Mouse (Mus musculus) splenic B cell, adult 2 months (primary cell): Measurements from ENCODE around the gene Rilpl1.
"Not testable (repeated sequence)": the region's sequence is repeated elsewhere in the genome, so short reads cannot be mapped to it uniquely, and the experiment has no call there.

ENCODE experiments used
- DNase-seq: peaks from one replicate; pipeline ENCODE4 v3.0.0-alpha.2; 2011; ENCODE audit warnings: low read depth, low spot score
- H3K27me3 ChIP-seq: 2 replicates; pipeline ENCODE4 v1.6.1; 2012; ENCODE audit warnings: mild to moderate bottlenecking, low read length, moderate library complexity, mixed read lengths; ENCODE audit not compliant: control insufficient read depth, poor library complexity, insufficient read depth, severe bottlenecking
- H3K36me3 ChIP-seq: 2 replicates; pipeline ENCODE4 v1.6.1; 2012; ENCODE audit warnings: mild to moderate bottlenecking, low read length, moderate library complexity, mixed read lengths; ENCODE audit not compliant: control insufficient read depth, poor library complexity, insufficient read depth, severe bottlenecking

Gene Rilpl1

GRCm38 (mm10) chr5:124530655-124531582, at the start of gene Rilpl1:
Gene Rilpl1 (minus strand): TSS chr5:124531391.
- no peaks in the 10 kb centered on the region for H3K36me3 ChIP-seq
- H3K27me3 ChIP-seq, result peaks cover 2% of the 10 kb centered on the region
- DNase-seq, result peak; percentile 26

- Histone ChIP-seq H3K36me3 (peaks cover 5% of the 10 kb centered on the region; the same call in 1 of the 2 replicates), H3K27me3 (no peaks in the 10 kb centered on the region)
- DNase-seq, result peak; percentile 94
Observed at GRCm38 (mm10) chr5:124578633-124579317, 47.6 kb upstream of the Rilpl1 start, which contains the start of the genes Eif2b1 and Gtf2h3. Gene Eif2b1 (minus strand): TSS chr5:124579131. Gene Gtf2h3 (plus strand): TSS chr5:124579140.

GRCm38 (mm10) chr5:124575467-124575866, 44.3 kb upstream of the Rilpl1 start:
- Histone ChIP-seq H3K36me3 (peaks cover 18% of the 10 kb centered on the region), H3K27me3 (no peaks in the 10 kb centered on the region)
- no peak for DNase-seq

- Histone ChIP-seq H3K27me3 (no peaks in the 10 kb centered on the region), H3K36me3 (peaks cover 31% of the 10 kb centered on the region)
- DNase-seq, result no peak
Observed at GRCm38 (mm10) chr5:124571068-124571467, 39.9 kb upstream of the Rilpl1 start.

- Histone ChIP-seq H3K36me3 (peaks cover 14% of the 10 kb centered on the region), H3K27me3 (no peaks in the 10 kb centered on the region)
- DNase-seq, result peak; percentile 48
Observed at GRCm38 (mm10) chr5:124555145-124555544, 24.0 kb upstream of the Rilpl1 start.

- no peak for DNase-seq
- no peaks in the 10 kb centered on the region for H3K27me3 ChIP-seq
Observed at GRCm38 (mm10) chr5:124553607-124554006, 22.4 kb upstream of the Rilpl1 start.

GRCm38 (mm10) chr5:124552558-124553307, 21.5 kb upstream of the Rilpl1 start, which contains the start of gene Ddx55:
Gene Ddx55 (plus strand): TSS chr5:124552864.
- DNase-seq, result peak; percentile 96
- Histone ChIP-seq H3K36me3 (peaks cover 10% of the 10 kb centered on the region; the same call in 1 of the 2 replicates), H3K27me3 (no peaks in the 10 kb centered on the region)

More at GRCm38 (mm10) chr5:124553607-124554006, 22.4 kb upstream of the Rilpl1 start:
- peaks cover 13% of the 10 kb centered on the region for H3K36me3 ChIP-seq

- no peak for DNase-seq
- Histone ChIP-seq H3K36me3 (peaks cover 14% of the 10 kb centered on the region; the same call in 1 of the 2 replicates), H3K27me3 (no peaks in the 10 kb centered on the region)
Observed at GRCm38 (mm10) chr5:124552094-124552472, 20.9 kb upstream of the Rilpl1 start.

GRCm38 (mm10) chr5:124551349-124552093, 20.3 kb upstream of the Rilpl1 start:
- H3K27me3 ChIP-seq, H3K36me3 ChIP-seq: not testable (repeated sequence)
- DNase-seq, result peak; percentile 36

- not testable (repeated sequence) for DNase-seq, H3K27me3 ChIP-seq
Observed at GRCm38 (mm10) chr5:124550737-124551136, 19.5 kb upstream of the Rilpl1 start.

GRCm38 (mm10) chr5:124541602-124541973, 10.4 kb upstream of the Rilpl1 start:
- Histone ChIP-seq H3K36me3 (peaks cover 12% of the 10 kb centered on the region), H3K27me3 (no peaks in the 10 kb centered on the region)
- no peak for DNase-seq

More at GRCm38 (mm10) chr5:124550737-124551136, 19.5 kb upstream of the Rilpl1 start:
- peaks cover 12% of the 10 kb centered on the region; the same call in 1 of the 2 replicates for H3K36me3 ChIP-seq

GRCm38 (mm10) chr5:124540905-124541601, 9.9 kb upstream of the Rilpl1 start:
- DNase-seq, result peak; percentile 51
- no peaks in the 10 kb centered on the region for H3K27me3 ChIP-seq
- peaks cover 9% of the 10 kb centered on the region for H3K36me3 ChIP-seq

- Histone ChIP-seq H3K36me3 (peaks cover 9% of the 10 kb centered on the region), H3K27me3 (no peaks in the 10 kb centered on the region)
- DNase-seq, result peak; percentile 97
Observed at GRCm38 (mm10) chr5:124540383-124540786, 9.2 kb upstream of the Rilpl1 start, which contains the start of gene Tmed2. Gene Tmed2 (plus strand): TSS chr5:124540695.
